Mouse (Mus musculus): ENCODE results near the gene Zbtb16.

Gene Zbtb16

GRCm38 (mm10) chr9:48744451-48744850, 91.6 kb downstream of the Zbtb16 start:
- DNase-seq (ENCODE audit: low spot score): no peak

DNA sequence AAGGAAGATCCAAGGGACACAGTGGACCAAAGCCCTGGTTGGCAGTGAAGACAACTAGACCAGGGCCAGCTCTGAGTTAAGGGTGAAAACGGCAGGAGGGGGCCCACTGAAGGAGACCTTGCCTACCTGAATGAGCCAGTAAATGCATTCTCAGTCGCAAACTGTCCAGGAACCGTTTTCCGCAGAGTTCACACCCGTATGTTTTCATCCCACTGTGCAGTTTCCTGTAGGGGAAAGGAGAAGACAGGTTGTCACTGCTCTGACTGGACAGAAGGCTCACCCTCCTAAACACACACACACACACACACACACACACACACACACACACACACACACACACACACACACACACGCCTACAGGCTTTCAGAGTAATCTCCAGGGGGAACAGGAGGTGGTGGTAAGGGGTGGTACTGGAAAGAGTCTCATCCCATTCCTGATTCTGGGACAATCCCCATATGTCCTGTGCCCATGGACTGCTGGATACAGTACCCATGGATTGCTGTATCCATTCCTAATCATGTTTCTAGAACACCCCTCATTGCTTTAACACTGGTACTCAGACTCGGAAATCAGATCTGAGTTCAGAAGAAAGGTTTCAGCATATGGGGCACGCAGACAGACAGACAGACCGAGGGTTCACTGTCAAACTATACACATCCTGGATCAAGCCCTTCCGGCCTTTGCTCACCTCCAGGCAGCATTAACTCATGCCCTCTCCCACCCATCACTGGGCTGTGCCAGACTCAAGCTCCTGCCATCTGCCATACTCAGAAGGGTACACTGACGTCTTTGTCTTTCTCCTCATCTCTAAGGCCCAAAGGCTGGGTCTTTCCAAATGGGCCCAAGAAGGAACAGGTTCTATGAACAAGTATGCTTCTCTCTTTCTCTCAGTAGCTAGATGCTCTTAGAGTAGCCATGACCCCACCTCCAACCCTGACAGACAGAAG, 92.4 kb downstream of the Zbtb16 start:
- no peak for DNase-seq (ENCODE audit: low spot score)

GRCm38 (mm10) chr9:48742150-48742549, 93.9 kb downstream of the Zbtb16 start:
- DNase-seq (ENCODE audit: low spot score): no peak

DNA sequence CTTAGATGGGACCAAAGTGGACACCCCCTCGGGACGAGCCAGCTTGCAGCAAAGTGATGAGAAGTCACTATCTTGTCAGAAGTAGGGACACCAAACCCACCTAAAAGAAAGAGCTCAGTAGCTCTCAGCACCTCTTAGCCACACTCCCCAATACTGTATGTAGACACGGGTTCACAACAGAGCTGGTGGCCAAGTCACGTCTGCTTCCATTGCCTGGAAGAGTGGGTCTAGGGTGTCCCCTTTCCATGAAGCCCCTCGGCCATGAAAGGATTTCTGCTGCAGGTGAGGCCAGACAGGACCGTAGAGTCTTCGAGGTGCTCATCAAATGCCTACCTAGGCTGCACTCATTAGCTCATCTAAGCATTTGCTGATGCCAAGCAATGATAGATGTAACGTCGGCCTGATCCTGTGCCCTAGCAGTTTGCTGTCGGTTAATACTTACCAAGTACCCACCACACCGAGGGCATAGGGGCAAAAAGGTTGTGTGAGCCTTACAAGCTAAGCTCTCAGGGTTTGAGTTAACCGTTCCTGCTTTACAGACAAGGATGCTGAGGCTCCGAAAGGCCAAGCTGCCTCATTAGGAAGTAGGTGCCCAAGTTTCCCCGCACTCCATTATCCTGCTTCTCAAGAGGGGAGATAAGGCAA, 94.5 kb downstream of the Zbtb16 start:
- no peak for DNase-seq (ENCODE audit: low spot score)

DNA sequence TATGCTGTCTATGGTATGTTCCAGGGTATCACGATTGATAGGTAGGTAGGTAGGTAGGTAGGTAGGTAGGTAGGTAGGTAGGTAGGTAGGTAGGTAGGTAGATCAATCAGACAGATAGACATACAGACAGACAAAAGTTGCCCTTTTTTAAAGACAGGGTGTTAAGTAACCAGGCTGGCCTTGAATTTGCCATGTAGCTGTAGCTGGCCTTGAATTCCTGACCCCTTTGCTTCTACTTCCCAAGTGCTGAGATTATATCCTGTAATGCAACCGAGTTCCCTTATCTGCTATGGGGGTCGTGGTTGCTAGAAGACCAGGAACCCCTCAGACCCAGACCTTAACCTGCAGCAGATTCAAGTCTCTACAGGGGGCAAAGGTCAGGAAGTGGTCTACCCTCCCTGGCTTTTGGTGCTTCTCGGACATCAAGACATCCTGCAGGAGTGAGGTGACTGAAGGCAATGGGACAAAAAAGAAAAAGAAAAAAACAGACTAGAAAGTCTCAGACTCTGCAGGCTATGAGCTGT, 95.2 kb downstream of the Zbtb16 start:
- DNase-seq (ENCODE audit: low spot score): no peak

- peak; percentile 82 for DNase-seq (ENCODE audit: low spot score)
Observed at GRCm38 (mm10) chr9:48740098-48740505, 95.9 kb downstream of the Zbtb16 start.

DNA sequence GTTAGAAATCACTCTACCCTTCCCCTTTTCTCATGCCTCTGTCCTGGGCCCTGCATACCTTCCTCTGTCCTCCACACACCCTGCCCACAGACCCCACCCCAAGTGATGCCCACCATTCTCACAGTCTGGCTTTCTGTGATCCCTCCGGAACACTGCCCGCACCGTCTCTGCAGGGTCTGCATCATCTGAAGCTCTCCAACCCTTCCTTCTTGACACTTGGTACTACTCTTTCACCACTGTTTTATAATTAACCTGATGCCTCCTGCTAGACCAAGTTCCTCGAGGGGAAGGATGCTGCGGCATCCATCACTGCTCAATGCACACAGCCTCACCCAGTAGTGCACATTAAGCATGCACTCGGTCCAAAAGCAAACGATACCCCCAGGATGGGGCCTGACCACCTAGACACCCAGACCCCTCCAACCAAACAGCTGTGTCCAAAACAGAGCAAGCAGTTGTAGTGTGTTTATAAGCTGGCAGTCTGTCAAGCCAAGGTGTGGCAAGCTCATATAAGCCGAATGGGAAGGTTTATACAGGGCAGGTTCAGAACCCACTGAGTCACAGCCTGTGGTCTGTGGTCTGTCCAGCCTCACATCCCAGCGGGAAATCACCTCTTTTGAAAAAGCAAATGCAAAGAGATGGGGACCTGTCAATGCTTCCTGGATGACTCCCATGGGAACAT, 97.1 kb downstream of the Zbtb16 start:
- DNase-seq (ENCODE audit: low spot score): no peak

DNA sequence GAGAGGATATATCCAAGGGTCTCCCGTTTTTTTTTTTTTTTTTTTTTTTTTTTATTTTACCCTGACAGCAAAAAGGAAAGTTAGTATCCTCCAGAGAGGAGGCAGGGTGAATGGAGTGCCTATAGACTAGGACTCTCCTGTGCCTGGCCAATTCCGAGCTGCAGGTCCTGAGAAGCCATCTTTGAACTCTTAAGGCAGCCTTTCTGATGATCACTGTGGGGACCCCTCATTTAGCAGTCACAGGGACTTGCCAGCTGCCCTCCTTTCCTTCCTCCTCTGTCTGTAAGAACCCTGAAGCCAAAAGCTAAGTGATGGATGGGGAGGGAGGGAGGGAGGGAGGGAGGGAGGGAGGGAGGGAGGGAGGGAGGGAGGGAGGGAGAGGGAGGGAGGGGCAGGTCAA, 98.1 kb downstream of the Zbtb16 start:
- DNase-seq (ENCODE audit: low spot score): no peak

DNA sequence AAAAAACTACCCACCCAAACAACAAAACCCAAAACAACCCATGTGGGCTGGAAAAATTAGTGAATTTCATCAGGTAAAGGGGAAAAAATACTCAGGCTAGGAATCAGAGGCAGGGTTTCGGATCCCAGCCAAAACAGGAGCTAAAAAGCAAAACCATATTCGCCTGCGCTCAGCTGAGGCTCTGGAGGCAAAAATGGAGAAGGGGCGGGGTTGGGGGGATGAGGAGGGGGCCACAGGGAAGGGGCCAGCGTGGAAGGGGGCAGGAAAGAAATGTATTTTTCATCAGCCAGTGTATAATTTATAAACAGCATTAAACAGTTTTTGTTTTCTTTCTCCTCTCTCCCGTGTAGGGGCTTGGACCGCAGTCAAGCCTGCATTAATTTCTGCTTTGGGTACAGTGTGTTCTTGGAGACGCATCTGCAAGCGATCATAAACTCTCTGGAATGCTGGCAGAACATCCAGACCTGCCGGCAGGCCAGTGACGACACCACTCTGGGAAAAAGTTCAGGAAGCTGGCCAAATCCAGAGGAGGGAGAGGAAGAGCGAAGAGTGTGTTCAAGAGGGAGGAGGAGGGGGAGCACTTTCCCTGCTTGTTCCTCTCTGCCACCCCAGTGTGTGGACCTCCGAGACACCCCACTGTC, 98.7 kb downstream of the Zbtb16 start:
- peak; percentile 91 for DNase-seq (ENCODE audit: low spot score)

- peak; percentile 72 for DNase-seq (ENCODE audit: low spot score)
Observed at GRCm38 (mm10) chr9:48736361-48737209, 99.4 kb downstream of the Zbtb16 start.

- no peak for DNase-seq (ENCODE audit: low spot score)
Observed at GRCm38 (mm10) chr9:48735466-48736312, 100.3 kb downstream of the Zbtb16 start.

- DNase-seq (ENCODE audit: low spot score): no peak
Observed at GRCm38 (mm10) chr9:48734725-48735465, 101.1 kb downstream of the Zbtb16 start.

GRCm38 (mm10) chr9:48733817-48734544, 102.0 kb downstream of the Zbtb16 start:
- DNase-seq (ENCODE audit: low spot score): peak; percentile 75

DNA sequence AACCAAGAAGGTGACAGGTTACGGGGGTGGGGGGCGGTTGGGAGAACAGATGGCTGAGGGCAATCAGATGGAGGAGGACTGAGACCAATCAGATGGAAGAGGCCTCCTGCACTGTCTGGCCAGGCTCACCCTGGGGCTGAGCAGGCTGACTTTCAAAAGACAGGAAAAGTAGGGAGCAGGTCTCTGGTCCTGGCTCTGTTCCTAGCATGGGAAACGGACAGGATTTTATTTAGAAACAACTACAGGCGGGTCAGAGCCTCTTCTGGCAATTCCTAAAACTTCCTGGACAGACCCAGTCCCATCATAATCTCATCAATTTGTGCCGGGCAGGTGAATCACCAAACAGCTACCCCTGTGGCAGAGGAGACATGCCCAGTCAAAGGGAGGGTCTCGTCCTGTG, 102.9 kb downstream of the Zbtb16 start:
- no peak for DNase-seq (ENCODE audit: low spot score)

DNA sequence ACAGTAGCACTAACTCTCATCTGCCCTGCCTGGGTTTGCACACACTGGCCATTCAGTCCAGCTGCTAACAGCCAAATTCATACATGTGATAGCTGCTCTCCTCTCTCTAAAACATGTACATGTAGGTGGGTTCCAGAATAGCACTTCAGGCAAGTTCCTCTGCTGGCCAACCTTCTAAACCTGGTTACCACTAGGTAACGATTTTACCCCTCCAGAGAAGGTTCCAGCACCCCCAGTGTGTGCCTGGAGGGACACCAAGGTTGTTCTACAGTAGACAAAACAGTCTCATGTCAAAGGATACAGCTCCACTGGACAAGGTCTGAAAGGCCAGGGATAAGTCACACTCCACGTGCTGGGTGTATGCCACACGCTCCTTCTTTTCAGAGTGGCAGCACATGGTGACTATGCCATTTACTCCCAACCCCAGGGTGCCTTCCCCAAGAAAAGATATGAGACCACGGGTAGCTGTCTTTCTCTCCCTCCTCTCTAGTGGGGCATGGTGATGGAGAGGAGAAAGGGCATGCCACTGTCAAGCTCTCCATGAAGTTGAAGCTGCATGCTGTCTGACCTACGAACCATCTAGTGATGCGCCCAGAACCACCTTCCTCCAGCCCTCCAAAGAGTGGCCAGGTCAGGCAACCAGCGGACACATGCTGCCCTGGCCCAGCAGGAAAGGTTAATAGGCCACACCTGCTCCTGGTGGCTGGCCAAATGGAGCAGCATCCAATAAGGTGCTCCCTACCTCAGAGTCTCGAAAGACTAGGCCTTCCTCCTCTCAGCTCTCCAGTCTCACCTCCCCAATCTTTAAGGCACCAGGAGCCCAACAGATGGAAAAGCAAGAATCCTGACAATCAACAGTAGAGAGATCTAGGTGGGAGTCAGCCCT, 104.1 kb downstream of the Zbtb16 start:
- no peak for DNase-seq (ENCODE audit: low spot score)

DNA sequence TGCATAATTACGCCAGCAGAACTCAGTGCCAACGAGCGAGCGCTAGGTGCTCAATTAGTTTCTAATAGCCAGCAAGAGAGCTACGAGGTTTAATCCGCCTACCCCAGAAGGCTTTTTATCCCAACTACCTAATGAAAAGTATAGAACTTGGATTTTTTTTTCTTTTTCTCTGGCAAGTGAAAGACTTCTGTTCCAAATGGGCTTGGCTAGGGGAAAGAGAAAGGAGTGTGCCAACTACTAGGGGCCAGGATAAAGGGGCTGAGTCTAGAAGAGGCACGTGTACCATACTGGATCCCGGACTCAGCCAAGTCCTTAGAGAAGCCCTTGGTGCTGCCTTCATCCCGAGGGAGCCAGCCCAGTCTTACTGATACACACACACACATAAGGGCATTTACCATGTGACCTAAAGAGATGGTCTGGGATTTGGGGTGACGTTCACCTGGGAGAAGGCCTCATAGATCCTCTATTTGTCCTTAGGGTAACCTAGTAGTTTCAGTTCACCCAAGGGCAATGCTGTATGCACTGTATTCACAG, 105.5 kb downstream of the Zbtb16 start:
- DNase-seq (ENCODE audit: low spot score): no peak

DNA sequence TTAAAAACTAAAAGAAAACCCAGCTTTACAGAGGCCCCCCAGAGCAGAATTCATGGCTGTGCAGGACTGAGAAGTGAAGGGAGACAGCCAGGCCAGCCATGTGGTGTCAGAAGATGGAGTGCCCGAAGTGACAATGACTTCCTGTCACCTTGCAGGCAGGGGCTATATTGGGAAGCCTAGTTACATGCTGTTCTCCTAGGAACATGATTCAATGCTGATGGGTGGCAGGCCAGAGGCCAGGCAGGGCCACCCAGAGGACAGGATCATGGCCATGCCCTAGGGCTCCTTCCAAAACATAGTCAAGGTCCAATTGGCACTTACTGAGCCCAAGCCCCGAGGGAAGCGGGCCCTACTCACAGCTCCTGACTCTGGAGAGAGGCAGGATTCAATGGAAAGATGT, 106.6 kb downstream of the Zbtb16 start:
- no peak for DNase-seq (ENCODE audit: low spot score)
